Mouse (Mus musculus) lung, adult 2 months (tissue): ENCODE results near the gene Il1f5. TPM values are rescaled to one million over a fixed set of nuclear protein-coding genes. Genes with fewer than 3 reads are reported as not detected.

Source experiments
- DNase-seq: peaks from one replicate; pipeline ENCODE4 v3.0.0; 2022
- H3K4me1 ChIP-seq: fragments of 200-500 bp; 2 replicates; pipeline ENCODE4 v1.6.1; 2011; ENCODE audit warnings: low read length; ENCODE audit not compliant: control insufficient read depth, insufficient read depth
- H3K4me3 ChIP-seq: fragments of 200-500 bp; replicated peaks from 2 replicates; pipeline ENCODE3; 2011; ENCODE audit warnings: low read depth, mild to moderate bottlenecking, control low read depth, low read length; ENCODE audit errors: extremely low read depth
- CTCF ChIP-seq: fragments of 200-500 bp; IDR thresholded peaks from 2 replicates; pipeline ENCODE4 v1.5.1; 2011; ENCODE audit warnings: mild to moderate bottlenecking, low read length, control low read depth; ENCODE audit not compliant: insufficient read depth
- POLR2A ChIP-seq: fragments of 200-500 bp; IDR thresholded peaks from 2 replicates; pipeline ENCODE4 v1.6.1; 2011; ENCODE audit warnings: low read depth, mild to moderate bottlenecking, control low read depth, low read length, borderline replicate concordance; ENCODE audit errors: extremely low read depth
- WGBS: fragments of 180-500 bp; shearing (Covaris S2); methylation state at CpG from one replicate; pipeline ENCODE4 v1.1.7; 2018; 5-methylcytosine and 5-hydroxymethylcytosine counted together
- polyA plus RNA-seq: library from polyadenylated mRNA; depleted of rRNA; stranded (reverse); fragments of >200 nt; gene quantifications from 2 replicates; pipeline ENCODE4 v1.2.3, GENCODE M21; 2012; rRNA removed

The Il1f5 gene
- 7.1 TPM in 1 of 2 replicates, not detected in the other for polyA plus RNA-seq

- DNase-seq = no peak
- TF ChIP-seq POLR2A = no peak
- no peak for TF ChIP-seq CTCF
- Histone ChIP-seq H3K4me3 (no peak within 1 kb of the TSS), H3K4me1 (no peaks in the 10 kb centered on the region)
Observed at GRCm38 (mm10) chr2:24276654-24277053, at the start of gene Il1f5. Gene Il1f5, plus strand, starts transcription at chr2:24276954.

GRCm38 (mm10) chr2:24227191-24227590 is 49.6 kb upstream of the Il1f5 start:
- TF ChIP-seq CTCF = no peak
- TF ChIP-seq POLR2A = no peak
- Histone ChIP-seq H3K4me3 (no peak overlapping the region), H3K4me1 (no peaks in the 10 kb centered on the region)
- WGBS = 70% methylated on average over 2 of the region's 2 CpGs
- DNase-seq = no peak

GRCm38 (mm10) chr2:24267503-24267902 is 9.3 kb upstream of the Il1f5 start:
- TF ChIP-seq CTCF (no peak), POLR2A (no peak)
- Histone ChIP-seq H3K4me3 (no peak overlapping the region), H3K4me1 (no peaks in the 10 kb centered on the region)
- WGBS = 81% methylated on average over 1 of the region's 1 CpGs
- no peak for DNase-seq

- no peak for TF ChIP-seq POLR2A
- TF ChIP-seq CTCF = no peak
- H3K4me1 ChIP-seq = no peaks in the 10 kb centered on the region
- H3K4me3 ChIP-seq = no peak overlapping the region
- 71% methylated on average over 2 of the region's 2 CpGs for WGBS
- DNase-seq = no peak
Observed at GRCm38 (mm10) chr2:24273619-24274018, 3.1 kb upstream of the Il1f5 start.

GRCm38 (mm10) chr2:24275146-24275545 is 1.6 kb upstream of the Il1f5 start:
- DNase-seq = no peak
- no peak overlapping the region for H3K4me3 ChIP-seq
- TF ChIP-seq CTCF = no peak
- no peak for TF ChIP-seq POLR2A
- WGBS = 25% methylated on average over 1 of the region's 1 CpGs
- H3K4me1 ChIP-seq = no peaks in the 10 kb centered on the region

- Histone ChIP-seq H3K4me1 (no peaks in the 10 kb centered on the region), H3K4me3 (no peak within 1 kb of the TSS)
- WGBS = 76% methylated on average over 5 of the region's 5 CpGs
- TF ChIP-seq POLR2A = no peak
- TF ChIP-seq CTCF = no peak
- no peak for DNase-seq
Observed at GRCm38 (mm10) chr2:24290896-24291295, 14.1 kb downstream of the Il1f5 start, which contains the start of gene Il1f10. Gene Il1f10, plus strand, starts transcription at chr2:24291196.

- WGBS = 22% methylated on average over 1 of the region's 1 CpGs
- no peak for TF ChIP-seq CTCF
- TF ChIP-seq POLR2A = no peak
Observed at GRCm38 (mm10) chr2:24294616-24295015, 17.9 kb downstream of the Il1f5 start.

GRCm38 (mm10) chr2:24296837-24297236 is 20.1 kb downstream of the Il1f5 start:
- WGBS = 3% methylated on average over 3 of the region's 3 CpGs
- no peak for DNase-seq
- Histone ChIP-seq H3K4me3 (no peak overlapping the region), H3K4me1 (no peaks in the 10 kb centered on the region)
- TF ChIP-seq CTCF (peak; percentile 29; the same call in 1 of the 2 replicates), POLR2A (no peak)

More at GRCm38 (mm10) chr2:24294616-24295015, 17.9 kb downstream of the Il1f5 start:
- Histone ChIP-seq H3K4me3 (no peak overlapping the region), H3K4me1 (no peaks in the 10 kb centered on the region)
- no peak for DNase-seq

- TF ChIP-seq POLR2A (no peak), CTCF (no peak)
- peak; percentile 14 for DNase-seq
- H3K4me3 ChIP-seq = no peak overlapping the region
- H3K4me1 ChIP-seq = no peaks in the 10 kb centered on the region
- 44% methylated on average over 6 of the region's 6 CpGs for WGBS
Observed at GRCm38 (mm10) chr2:24311302-24312001, 34.7 kb downstream of the Il1f5 start.

- Histone ChIP-seq H3K4me1 (no peaks in the 10 kb centered on the region), H3K4me3 (no peak overlapping the region)
- TF ChIP-seq CTCF (no peak), POLR2A (no peak)
- WGBS = 69% methylated on average over 1 of the region's 1 CpGs
- no peak for DNase-seq
Observed at GRCm38 (mm10) chr2:24316919-24317318, 40.2 kb downstream of the Il1f5 start.
